In the genomic region with DNA sequence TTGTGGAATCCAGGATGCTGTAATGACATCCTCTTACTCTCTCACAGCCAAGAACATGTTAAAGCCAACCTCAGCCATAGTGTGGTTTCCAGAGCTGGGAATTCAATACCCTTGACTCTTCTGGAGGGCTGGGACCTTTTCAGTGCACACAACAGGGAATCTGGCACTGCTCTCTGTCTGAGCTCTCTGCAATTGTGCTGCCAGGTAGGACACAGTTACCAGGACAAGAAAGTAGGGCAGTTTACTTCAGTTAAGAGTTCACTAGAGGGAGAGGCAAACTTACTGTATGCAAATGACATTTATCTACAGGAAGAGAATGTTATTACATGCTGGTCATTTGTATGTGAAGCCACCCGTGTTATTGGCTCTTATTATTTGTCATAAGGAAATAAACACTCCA, we compare ENCODE assay signal across 23 mouse cellular contexts.
DNase-seq lines count a peak whose midpoint lies in the region; ATAC-seq lines count a peak whose summit lies in the region.
"Had no signal": no experiment of that assay in that cellular context is flagged by ENCODE, and none has a peak within 500 bp of the region (broad histone marks: within the 10 kb centered on the region; RNA-seq: fewer than 3 reads in every experiment).

No protein-coding gene starts in this region.

- ATAC-seq in cerebellum, adult (ENCODE audit: insufficient number of reproducible peaks, low FRiP score, low TSS enrichment) = peak; percentile 68; the same call in 1 of the 2 replicates
- ATAC-seq: forebrain, postnatal 0 days; liver, embryonic 12.5 days; liver, postnatal 0 days; midbrain, embryonic 13.5 days had no signal

- DNase-seq in cerebellum, postnatal 36 days = no peak
- DNase-seq in gastrocnemius, adult 18-20 months (ENCODE audit: low spot score) = peak; percentile 4
- no peak for DNase-seq in gastrocnemius, postnatal 14 days
- DNase-seq in Muller cell, postnatal 12 days (ENCODE audit: inconsistent ontology term) = peak; percentile 28
- DNase-seq in cerebellum, postnatal 10 days = peak; percentile 7 to 30
- no peak for DNase-seq in retina, postnatal 1 day
- DNase-seq in testis, postnatal 10 days (ENCODE audit: low spot score) = no peak
- DNase-seq: embryo, embryonic 11 days; forebrain, postnatal 0 days; gastrocnemius, postnatal 10 days; heart, adult 2 months; heart, postnatal 10 days; kidney, adult 18-20 months; kidney, postnatal 36 days; liver, postnatal 0 days; lung, postnatal 36 days; right cerebral cortex, postnatal 25 days; spleen, adult 18-20 months; thymus, adult 18-20 months; thymus, postnatal 25 days had no signal

- intact Hi-C loops in gastrocnemius, postnatal 14 days (cut with DNase I; ENCODE audit: low total_unique reads) = no loop called here

Comparison
In these comparisons a context has a peak if more than half of its experiments do, and no peak if none do; other contexts are left out.
1. DNase-seq: peak in gastrocnemius, adult 18-20 months (single experiment), Muller cell, postnatal 12 days (single experiment) and cerebellum, postnatal 10 days (2 of 2); none in cerebellum, postnatal 36 days (0 of 2), gastrocnemius, postnatal 14 days (single experiment), retina, postnatal 1 day (single experiment) and testis, postnatal 10 days (single experiment).